Mouse (Mus musculus) ES-Bruce4 (cell line): ENCODE measurements around the gene B3glct.

Experiments
- CTCF ChIP-seq: IDR thresholded peaks from one replicate; pipeline ENCODE4 v1.8.1; 2011; ENCODE audit warnings: low read depth, low read length
- EP300 ChIP-seq: IDR thresholded peaks from 2 replicates; pipeline ENCODE4 v1.6.1; 2011; ENCODE audit warnings: low read depth, low read length; ENCODE audit not compliant: insufficient read depth
- POLR2A ChIP-seq: IDR thresholded peaks from one replicate; pipeline ENCODE4 v1.8.1; 2011; ENCODE audit warnings: low read length; ENCODE audit not compliant: insufficient read depth

GRCm38 (mm10) chr5:149642366-149642765, 35.7 kb upstream of the B3glct start:
- TF ChIP-seq CTCF, result peak; percentile 69
- no peak for TF ChIP-seq POLR2A
- TF ChIP-seq EP300, result no peak
